Mouse (Mus musculus) heart, postnatal 0 days (tissue): ENCODE results near the gene Efna4. TPM values are rescaled to one million over a fixed set of nuclear protein-coding genes. Genes with fewer than 3 reads are reported as not detected.

Experiments used
- ATAC-seq: fragments of 200-750 bp; cut with Nextera tagmentation; 2 replicates; pipeline ENCODE4 v1.8.0; 2017; ENCODE audit warnings: low read depth, moderate number of reproducible peaks, moderate library complexity; ENCODE audit not compliant: insufficient read depth
- DNase-seq: peaks from one replicate; pipeline ENCODE4 v3.0.0-alpha.2; 2016; ENCODE audit warnings: low spot score
- H3K27ac ChIP-seq: fragments of 300-500 bp; sonication (generic); 2 replicates; pipeline ENCODE4 v1.5.1; 2014; ENCODE audit warnings: low read depth, mild to moderate bottlenecking
- H3K27me3 ChIP-seq: fragments of 300-500 bp; sonication (generic); 2 replicates; pipeline ENCODE4 v1.6.1; 2014; ENCODE audit warnings: low read length, mixed read lengths; ENCODE audit not compliant: control insufficient read depth, insufficient read depth
- H3K36me3 ChIP-seq: fragments of 300-500 bp; sonication (generic); replicated peaks from 2 replicates; pipeline ENCODE4 v1.6.1; 2014; ENCODE audit warnings: low read length, mixed read lengths; ENCODE audit not compliant: control insufficient read depth, insufficient read depth
- H3K4me1 ChIP-seq: fragments of 300-500 bp; sonication (generic); 2 replicates; pipeline ENCODE4 v1.6.1; 2014; ENCODE audit warnings: antibody characterized with exemption; ENCODE audit not compliant: control insufficient read depth, insufficient read depth
- H3K4me2 ChIP-seq: fragments of 300-500 bp; sonication (generic); 2 replicates; pipeline ENCODE4 v1.6.1; 2014; ENCODE audit warnings: low read depth, mild to moderate bottlenecking, low read length, moderate library complexity
- H3K4me3 ChIP-seq: fragments of 300-500 bp; sonication (generic); 2 replicates; pipeline ENCODE4 v1.5.1; 2014; ENCODE audit warnings: low read depth, low read length
- H3K9ac ChIP-seq: fragments of 300-500 bp; sonication (generic); replicated peaks from 2 replicates; pipeline ENCODE4 v1.6.1; 2014; ENCODE audit warnings: low read depth, low read length, mixed read lengths
- H3K9me3 ChIP-seq: fragments of 300-500 bp; sonication (generic); replicated peaks from 2 replicates; pipeline ENCODE4 v1.6.1; 2016; ENCODE audit warnings: low read length; ENCODE audit not compliant: control insufficient read depth
- CTCF ChIP-seq: IDR thresholded peaks from 2 replicates; pipeline ENCODE4 v1.5.1; 2016; ENCODE audit warnings: antibody characterized with exemption, control low read depth, low read depth
- EP300 ChIP-seq: IDR thresholded peaks from 2 replicates; pipeline ENCODE4 v1.6.1; 2016; ENCODE audit warnings: antibody characterized with exemption, low read depth
- WGBS: fragments of 180-500 bp; shearing (Covaris S2); extraction: QIAGEN DNeasy Blood & Tissue Kit; methylation state at CpG from one replicate; pipeline ENCODE4 v1.1.7; 2014; 5-methylcytosine and 5-hydroxymethylcytosine counted together
- polyA plus RNA-seq: library from polyadenylated mRNA; unstranded; fragments of >200 nt; fragmentation: Nextera tagmentation; extraction: Ambion mirVana; gene quantifications from 2 replicates; pipeline ENCODE4 v1.2.1, GENCODE M21; 2015
- total RNA-seq: library from RNA; depleted of rRNA; stranded (reverse); fragments of >200 nt; gene quantifications from 2 replicates; pipeline ENCODE4 v1.2.3, GENCODE M21; 2014; ENCODE audit warnings: low replicate concordance

Gene Efna4
- total and polyA plus RNA-seq, 2 experiments from 2014 or later, result 2.6 to 2.7 TPM

- WGBS, result under 1% methylated on average over 63 of the region's 66 CpGs
- Histone ChIP-seq H3K9me3 (no peaks in the 10 kb centered on the region), H3K4me1 (peaks cover 30% of the 10 kb centered on the region), H3K27me3 (peaks cover 75% of the 10 kb centered on the region), H3K4me3 (peak overlapping the region; percentile 58), H3K9ac (no peak overlapping the region), H3K27ac (no peak overlapping the region), H3K4me2 (peak overlapping the region; percentile 91), H3K36me3 (no peaks in the 10 kb centered on the region)
- no peak for TF ChIP-seq CTCF
- TF ChIP-seq EP300, result no peak
- DNase-seq (no peak), ATAC-seq (no peak)
Measured at GRCm38 (mm10) chr3:89321183-89322130, 16.4 kb downstream of the Efna4 start.

- DNase-seq (no peak), ATAC-seq (0 out of 2 replicates have a peak, but pooled peaks have one; percentile 2)
- peaks cover 38% of the 10 kb centered on the region for H3K4me1 ChIP-seq
- H3K4me2 ChIP-seq, result peak overlapping the region; percentile 91
- no peaks in the 10 kb centered on the region for H3K9me3 ChIP-seq
- no peaks in the 10 kb centered on the region for H3K36me3 ChIP-seq
- no peak overlapping the region; the same call in 1 of the 2 replicates for H3K9ac ChIP-seq
- peaks cover 81% of the 10 kb centered on the region for H3K27me3 ChIP-seq
- TF ChIP-seq CTCF (no peak), EP300 (no peak)
- under 1% methylated on average over 34 of the region's 41 CpGs for WGBS
- peak overlapping the region; percentile 58 for H3K4me3 ChIP-seq
- H3K27ac ChIP-seq, result no peak overlapping the region
Measured at GRCm38 (mm10) chr3:89320581-89321182, 17.1 kb downstream of the Efna4 start.

- no peaks in the 10 kb centered on the region for H3K9me3 ChIP-seq
- peaks cover 82% of the 10 kb centered on the region for H3K27me3 ChIP-seq
- no peak overlapping the region for H3K27ac ChIP-seq
- H3K4me2 ChIP-seq, result peak overlapping the region; percentile 91
- no peaks in the 10 kb centered on the region for H3K36me3 ChIP-seq
- no peak for ATAC-seq
- TF ChIP-seq EP300 (no peak), CTCF (no peak)
- H3K9ac ChIP-seq, result no peak overlapping the region
- H3K4me3 ChIP-seq, result peak overlapping the region; percentile 58
- 3% methylated on average over 53 of the region's 58 CpGs for WGBS
- peaks cover 45% of the 10 kb centered on the region for H3K4me1 ChIP-seq
- DNase-seq, result no peak
Measured at GRCm38 (mm10) chr3:89319591-89320350, 18.1 kb downstream of the Efna4 start.

- no peak overlapping the region for H3K9ac ChIP-seq
- peak overlapping the region; percentile 91 for H3K4me2 ChIP-seq
- DNase-seq, result no peak
- H3K36me3 ChIP-seq, result no peaks in the 10 kb centered on the region
- peak overlapping the region; percentile 58 for H3K4me3 ChIP-seq
- no peak for TF ChIP-seq EP300
- no peak for TF ChIP-seq CTCF
- peaks cover 80% of the 10 kb centered on the region for H3K27me3 ChIP-seq
- H3K4me1 ChIP-seq, result peaks cover 50% of the 10 kb centered on the region
- H3K9me3 ChIP-seq, result no peaks in the 10 kb centered on the region
- ATAC-seq, result no peak
- no peak overlapping the region for H3K27ac ChIP-seq
- 16% methylated on average over 21 of the region's 21 CpGs for WGBS
Measured at GRCm38 (mm10) chr3:89318971-89319590, 18.7 kb downstream of the Efna4 start.

GRCm38 (mm10) chr3:89318316-89318715 lies 19.5 kb downstream of the Efna4 start:
- no peak overlapping the region for H3K27ac ChIP-seq
- 81% methylated on average over 8 of the region's 8 CpGs for WGBS
- H3K36me3 ChIP-seq, result no peaks in the 10 kb centered on the region
- no peak overlapping the region for H3K4me3 ChIP-seq
- peaks cover 72% of the 10 kb centered on the region for H3K27me3 ChIP-seq
- peaks cover 50% of the 10 kb centered on the region for H3K4me1 ChIP-seq
- H3K9ac ChIP-seq, result no peak overlapping the region
- DNase-seq (no peak), ATAC-seq (no peak)
- no peak overlapping the region for H3K4me2 ChIP-seq
- TF ChIP-seq EP300 (no peak), CTCF (no peak)
- no peaks in the 10 kb centered on the region for H3K9me3 ChIP-seq
